Mouse (Mus musculus): Measurements from ENCODE around the gene Nckap1l.
A peak's percentile ranks its signal among the peaks of the same experiment; 100 is the strongest.

Gene Nckap1l

DNA sequence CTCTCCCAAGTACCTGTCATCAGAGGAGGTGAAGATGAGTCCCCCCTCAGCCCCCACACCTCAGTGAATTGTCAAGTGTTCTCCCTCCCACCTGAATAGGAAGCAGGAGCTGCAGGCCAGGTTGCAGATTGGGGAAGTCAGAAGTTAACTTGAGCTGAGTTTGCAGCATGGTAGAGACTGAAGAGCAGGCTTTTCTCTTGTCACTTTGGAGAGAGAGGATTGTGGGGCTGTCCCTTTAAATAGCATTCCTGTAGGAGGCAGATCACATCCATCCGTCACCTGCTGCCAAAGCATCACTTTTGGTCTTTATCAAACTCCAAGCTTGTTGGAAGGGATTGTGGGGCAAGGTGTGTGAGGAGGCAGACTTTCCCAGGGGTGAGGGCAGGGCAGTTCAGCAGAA is 47.1 kb downstream of the Nckap1l start:
- DNase-seq (ENCODE audit: low spot score in 2 of 2): no peak

DNA sequence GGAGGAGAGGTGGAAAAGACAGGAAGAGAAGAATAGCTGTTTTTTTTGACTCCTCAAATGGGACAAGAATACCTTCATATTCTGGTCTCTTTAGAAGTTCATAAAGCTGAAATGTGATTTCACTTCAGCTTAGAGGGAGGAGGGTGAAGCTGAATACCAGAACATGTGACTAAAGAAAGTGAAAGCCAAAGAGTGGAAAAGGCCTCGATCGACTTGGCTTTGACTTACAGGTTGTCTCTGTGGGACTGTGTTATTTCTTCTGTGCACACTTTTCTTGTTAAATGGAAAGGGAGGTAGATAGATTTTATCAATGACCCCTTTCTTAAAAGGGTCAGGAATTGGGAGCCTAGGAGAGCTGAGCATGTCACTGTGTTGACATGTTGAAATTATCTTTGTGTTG is 47.6 kb downstream of the Nckap1l start:
- DNase-seq (ENCODE audit: low spot score in 2 of 2): no peak

DNA sequence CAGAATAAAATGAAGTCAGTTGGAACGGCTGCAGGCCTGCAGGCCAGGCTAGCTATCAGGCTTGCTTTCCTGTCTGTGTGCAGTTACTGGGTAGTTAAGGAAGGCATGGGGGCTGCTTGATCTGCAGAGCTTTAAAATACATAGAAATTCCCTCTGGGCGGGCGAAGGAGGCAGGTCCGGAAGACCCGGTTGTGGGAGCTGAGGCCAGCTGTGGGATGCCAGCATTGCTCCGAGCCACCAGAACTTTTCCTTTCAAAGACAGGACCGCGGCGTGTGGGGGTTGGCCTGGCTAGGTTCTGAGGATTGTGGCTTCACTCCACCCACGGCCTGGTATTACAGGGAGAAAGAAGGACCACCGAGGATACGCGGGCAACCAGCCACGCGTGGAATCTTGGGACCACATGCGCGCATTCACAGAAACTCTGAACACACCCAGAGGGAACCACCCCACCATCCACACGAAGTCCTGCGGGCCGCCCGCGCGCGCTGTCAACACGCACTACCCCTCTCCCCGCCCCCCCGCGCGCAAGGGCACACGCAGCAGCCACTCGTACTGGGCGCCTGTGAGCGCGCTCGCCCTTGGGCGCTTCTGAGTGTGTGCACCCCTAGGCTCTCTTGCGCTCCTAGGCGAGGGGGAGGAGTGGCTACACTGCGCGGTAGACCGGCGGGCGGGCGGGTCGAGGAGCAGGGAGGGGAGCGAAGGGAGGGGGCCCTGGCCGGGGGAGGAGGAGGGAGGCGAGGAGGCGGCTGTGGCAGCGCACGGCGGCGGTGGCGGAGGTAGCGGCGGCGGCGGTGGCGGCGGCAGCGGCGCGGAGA is 49.0 kb downstream of the Nckap1l start, which contains the start of gene Pde1b:
Gene Pde1b (plus strand): TSS at position 600 of the 816 bp plus-strand sequence.
- DNase-seq (ENCODE audit: low spot score in 2 of 2): peak in 1 of 2 experiments; percentile 49

GRCm38 (mm10) chr15:103503251-103503600 is 49.6 kb downstream of the Nckap1l start:
- no peak for DNase-seq (ENCODE audit: low spot score in 2 of 2)

GRCm38 (mm10) chr15:103503660-103504059 is 50.1 kb downstream of the Nckap1l start:
- DNase-seq (ENCODE audit: low spot score in 2 of 2): no peak

GRCm38 (mm10) chr15:103509317-103509716 is 55.7 kb downstream of the Nckap1l start:
- no peak for DNase-seq (ENCODE audit: low spot score in 2 of 2)

GRCm38 (mm10) chr15:103511652-103512051 is 58.1 kb downstream of the Nckap1l start:
- DNase-seq (ENCODE audit: low spot score in 2 of 2): no peak

GRCm38 (mm10) chr15:103513621-103514031 is 60.0 kb downstream of the Nckap1l start:
- DNase-seq (ENCODE audit: low spot score in 2 of 2): no peak

DNA sequence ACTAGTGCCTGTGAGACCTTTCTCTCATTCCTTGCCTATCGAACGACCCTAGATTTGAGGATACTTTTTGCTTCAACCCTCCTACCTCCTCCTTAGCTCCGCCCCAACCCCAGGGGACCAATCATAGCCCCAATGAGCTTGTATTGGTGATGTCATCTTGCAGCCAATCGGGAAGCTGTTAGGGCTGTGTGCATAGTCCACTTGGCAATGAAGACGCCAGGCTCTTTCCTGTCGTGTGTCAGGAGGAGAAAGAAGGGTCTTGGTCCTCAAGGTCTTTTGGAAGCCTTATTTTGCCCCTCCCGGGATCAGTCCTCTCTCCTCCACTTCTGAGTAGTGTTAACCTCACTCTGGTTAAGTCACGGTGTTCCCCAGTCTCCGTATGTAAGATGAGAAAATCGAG is 60.5 kb downstream of the Nckap1l start:
- peak; percentile 74 to 85 for DNase-seq (ENCODE audit: low spot score in 2 of 2)

- DNase-seq (ENCODE audit: low spot score in 2 of 2): no peak
These were observed 61.3 kb downstream of the Nckap1l start for GRCm38 (mm10) chr15:103514914-103515313.

- no peak for DNase-seq (ENCODE audit: low spot score in 2 of 2)
These were observed 65.2 kb downstream of the Nckap1l start for GRCm38 (mm10) chr15:103518600-103519385.

DNA sequence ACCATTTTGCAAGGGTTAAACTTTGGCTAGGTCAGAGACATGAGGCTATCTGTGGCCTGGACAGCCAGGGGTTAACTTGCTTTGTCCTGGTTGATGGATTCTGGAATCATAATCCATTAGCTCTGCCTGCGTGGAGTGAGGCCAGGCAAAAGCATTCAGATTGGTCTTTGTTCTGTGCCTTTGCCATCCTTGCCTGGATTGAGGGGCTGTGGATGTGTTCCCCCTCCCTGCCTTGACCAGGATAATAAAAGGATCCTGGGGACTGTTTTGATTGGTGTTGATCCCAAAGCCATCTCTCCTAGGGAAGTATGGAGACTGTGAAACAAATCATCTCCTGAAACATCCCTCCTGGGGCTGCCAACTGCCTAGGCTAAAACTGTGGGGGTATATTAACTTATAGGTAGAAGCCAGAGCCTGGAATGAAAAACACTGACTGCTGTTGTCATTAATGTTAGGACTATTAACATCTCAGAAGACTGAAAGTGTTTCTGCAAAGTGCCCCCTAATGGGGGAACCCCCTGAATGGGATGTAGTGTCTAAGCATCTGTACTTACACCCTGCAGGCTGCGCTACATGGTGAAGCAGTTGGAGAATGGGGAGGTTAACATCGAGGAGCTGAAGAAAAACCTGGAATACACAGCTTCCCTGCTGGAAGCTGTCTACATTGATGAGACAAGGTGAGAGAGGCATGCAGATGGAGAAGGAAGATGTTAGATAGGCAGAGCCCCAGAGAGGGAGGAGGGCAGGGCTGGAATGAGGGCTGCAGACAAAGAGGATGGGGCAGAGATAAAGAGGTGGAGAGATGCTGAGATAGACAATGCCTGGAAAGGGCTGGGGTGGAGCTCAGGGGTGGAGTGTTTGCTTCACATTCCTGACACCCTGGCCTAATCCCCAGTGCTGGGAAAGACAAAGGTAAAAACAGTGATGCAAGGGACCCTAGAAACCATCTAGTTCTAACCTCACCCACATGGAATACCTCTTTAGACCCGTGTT is 66.1 kb downstream of the Nckap1l start:
- DNase-seq (ENCODE audit: low spot score in 2 of 2): no peak

DNA sequence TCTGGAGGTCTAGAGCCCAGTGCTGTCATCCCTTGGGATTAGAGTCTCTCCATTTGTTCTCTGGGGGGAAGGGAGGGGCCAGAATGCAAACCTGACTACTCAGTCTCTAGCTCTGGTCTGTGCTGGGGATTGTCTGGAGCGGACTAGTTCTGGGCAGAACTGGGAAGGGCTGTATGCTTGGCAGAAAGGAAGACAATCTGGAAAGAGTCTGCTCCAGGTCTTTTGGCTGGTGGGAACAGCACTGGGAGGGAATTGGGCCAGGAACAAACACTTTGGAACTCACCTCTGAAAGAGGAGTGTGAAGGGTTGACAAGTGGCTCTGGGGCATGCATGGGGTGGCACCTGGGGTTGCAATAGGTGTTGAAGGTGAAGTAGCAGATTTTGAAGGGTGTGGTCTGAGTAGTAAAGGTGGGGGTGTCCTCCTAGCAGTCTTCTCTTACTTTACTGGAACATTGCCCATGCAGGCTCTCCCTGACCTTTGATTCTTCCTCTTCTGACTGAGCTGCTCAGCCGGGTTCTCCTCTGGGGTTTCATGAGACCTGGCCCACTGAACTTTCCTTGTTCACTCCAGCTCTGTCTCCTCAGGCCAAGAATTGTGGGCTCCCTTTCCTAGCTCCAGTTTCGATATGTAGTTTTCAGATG is 69.0 kb downstream of the Nckap1l start:
- DNase-seq (ENCODE audit: low spot score in 2 of 2): no peak

- DNase-seq (ENCODE audit: low spot score in 2 of 2): no peak
These were observed 69.6 kb downstream of the Nckap1l start for GRCm38 (mm10) chr15:103523156-103523555.

GRCm38 (mm10) chr15:103530372-103530771 is 76.8 kb downstream of the Nckap1l start:
- DNase-seq (ENCODE audit: low spot score in 2 of 2): peak in 1 of 2 experiments; percentile 62

DNA sequence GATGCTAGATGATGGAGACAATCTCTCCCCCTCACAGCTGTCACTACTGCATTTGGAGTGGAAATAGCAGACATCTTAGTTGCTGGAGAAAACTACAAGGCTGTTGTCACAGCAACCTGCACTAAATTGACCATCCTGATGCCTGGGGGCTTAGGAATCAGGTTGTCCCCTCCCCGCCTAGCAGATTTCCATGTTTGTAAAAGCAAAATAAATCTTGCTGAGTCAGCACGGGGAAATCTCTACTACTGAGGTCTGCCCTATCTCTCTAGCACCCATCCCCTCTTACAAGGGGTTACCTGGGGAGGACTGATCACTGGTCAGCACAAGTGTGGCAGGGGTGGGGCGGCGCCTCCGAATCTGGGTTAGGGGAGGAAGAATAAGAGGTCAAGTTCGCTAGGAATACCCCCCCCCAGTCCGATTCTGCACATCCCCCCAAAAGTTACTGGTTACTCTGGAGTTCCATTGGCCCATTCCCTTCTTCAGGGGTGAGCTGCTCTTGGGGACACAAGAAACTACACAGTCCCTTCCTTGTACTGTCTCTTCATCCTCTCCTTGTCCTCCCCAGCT is 80.5 kb downstream of the Nckap1l start:
- DNase-seq (ENCODE audit: low spot score in 2 of 2): no peak

- no peak for DNase-seq (ENCODE audit: low spot score in 2 of 2)
These were observed 81.4 kb downstream of the Nckap1l start for GRCm38 (mm10) chr15:103535030-103535429.

- DNase-seq (ENCODE audit: low spot score in 2 of 2): no peak
These were observed 82.2 kb downstream of the Nckap1l start for GRCm38 (mm10) chr15:103535786-103536185.

DNA sequence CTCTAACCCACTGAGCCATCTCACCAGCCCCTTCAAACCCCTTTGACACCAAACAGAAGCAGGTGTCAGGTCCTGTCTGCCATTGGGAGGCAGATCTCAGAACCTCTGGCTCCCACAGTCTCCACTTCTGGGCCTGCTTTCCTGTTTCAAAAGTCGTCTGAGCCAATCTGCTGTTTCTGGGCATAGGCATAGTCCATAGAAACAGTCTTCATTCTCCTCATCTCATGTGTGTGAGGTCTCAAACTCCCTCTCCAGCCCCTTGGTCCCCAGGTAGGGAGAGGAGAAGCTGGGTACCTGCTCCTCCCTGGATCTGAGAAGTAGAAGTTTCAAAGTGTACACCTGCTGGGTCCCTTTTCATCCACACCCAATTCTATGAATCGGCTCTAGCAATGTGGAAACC is 82.9 kb downstream of the Nckap1l start:
- DNase-seq (ENCODE audit: low spot score in 2 of 2): no peak

- peak in 1 of 2 experiments; percentile 59 for DNase-seq (ENCODE audit: low spot score in 2 of 2)
These were observed 83.6 kb downstream of the Nckap1l start for GRCm38 (mm10) chr15:103537011-103537821.
